Mouse (Mus musculus) cortical plate, adult 2 months (tissue): ENCODE data around the gene Prkrip1.

ENCODE experiments used
- CTCF ChIP-seq: fragments of 200-500 bp; IDR thresholded peaks from 2 replicates; pipeline ENCODE4 v1.5.1; 2011; ENCODE audit warnings: mild to moderate bottlenecking, control low read depth, low read length; ENCODE audit not compliant: insufficient read depth; ENCODE audit errors: extremely low read depth
- POLR2A ChIP-seq: fragments of 200-500 bp; IDR thresholded peaks from 2 replicates; pipeline ENCODE4 v1.6.1; 2011; ENCODE audit warnings: mild to moderate bottlenecking, low read length, control low read depth; ENCODE audit not compliant: insufficient read depth; ENCODE audit errors: extremely low read depth

GRCm38 (mm10) chr5:136144606-136145430 is 53.9 kb downstream of the Prkrip1 start:
- TF ChIP-seq CTCF (no peak), POLR2A (no peak)
